Mouse (Mus musculus) cerebellum, adult 2 months (tissue): ENCODE measurements around the gene Qprt.

Experiments used
- CTCF ChIP-seq: fragments of 200-500 bp; IDR thresholded peaks from 2 replicates; pipeline ENCODE4 v1.5.1; 2011; ENCODE audit warnings: low read depth, mild to moderate bottlenecking, control low read depth, low read length, moderate library complexity, borderline replicate concordance; ENCODE audit not compliant: insufficient read depth
- POLR2A ChIP-seq: fragments of 200-500 bp; IDR thresholded peaks from 2 replicates; pipeline ENCODE4 v1.6.1; 2011; ENCODE audit warnings: low read length, control low read depth, borderline replicate concordance; ENCODE audit not compliant: insufficient read depth

DNA sequence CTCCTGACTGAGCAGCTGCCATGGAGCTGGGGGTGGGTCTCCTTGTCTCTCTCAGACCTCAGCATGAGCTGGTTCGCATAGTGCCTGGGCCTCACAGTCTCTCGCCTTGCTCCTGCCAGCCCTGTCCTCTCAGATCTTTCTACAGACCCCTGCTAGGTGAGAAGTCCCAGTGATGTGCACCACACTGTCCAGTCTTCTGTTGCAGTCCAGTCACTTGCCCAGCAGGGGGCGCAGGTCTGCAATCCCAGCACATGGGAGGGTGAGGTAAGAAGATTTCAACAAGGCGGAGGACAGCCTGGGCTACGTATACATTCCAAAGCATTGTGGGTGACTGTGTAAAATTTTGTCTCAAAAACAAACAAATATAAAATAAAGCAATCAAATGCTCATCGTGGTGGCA, 10.6 kb downstream of the Qprt start:
- TF ChIP-seq CTCF (peak; percentile 67), POLR2A (no peak)
